Mouse (Mus musculus) heart, postnatal 0 days (tissue): Measurements from ENCODE around the gene Rap1gap2. TPM values are rescaled to one million over a fixed set of nuclear protein-coding genes. Genes with fewer than 3 reads are reported as not detected.

Experiments
- ATAC-seq: fragments of 200-750 bp; cut with Nextera tagmentation; 2 replicates; pipeline ENCODE4 v1.8.0; 2017; ENCODE audit warnings: low read depth, moderate number of reproducible peaks, moderate library complexity; ENCODE audit not compliant: insufficient read depth
- DNase-seq: peaks from one replicate; pipeline ENCODE4 v3.0.0-alpha.2; 2016; ENCODE audit warnings: low spot score
- H3K27ac ChIP-seq: fragments of 300-500 bp; sonication (generic); 2 replicates; pipeline ENCODE4 v1.5.1; 2014; ENCODE audit warnings: low read depth, mild to moderate bottlenecking
- H3K27me3 ChIP-seq: fragments of 300-500 bp; sonication (generic); 2 replicates; pipeline ENCODE4 v1.6.1; 2014; ENCODE audit warnings: low read length, mixed read lengths; ENCODE audit not compliant: control insufficient read depth, insufficient read depth
- H3K36me3 ChIP-seq: fragments of 300-500 bp; sonication (generic); replicated peaks from 2 replicates; pipeline ENCODE4 v1.6.1; 2014; ENCODE audit warnings: low read length, mixed read lengths; ENCODE audit not compliant: control insufficient read depth, insufficient read depth
- H3K4me1 ChIP-seq: fragments of 300-500 bp; sonication (generic); 2 replicates; pipeline ENCODE4 v1.6.1; 2014; ENCODE audit warnings: antibody characterized with exemption; ENCODE audit not compliant: control insufficient read depth, insufficient read depth
- H3K4me2 ChIP-seq: fragments of 300-500 bp; sonication (generic); 2 replicates; pipeline ENCODE4 v1.6.1; 2014; ENCODE audit warnings: low read depth, mild to moderate bottlenecking, low read length, moderate library complexity
- H3K4me3 ChIP-seq: fragments of 300-500 bp; sonication (generic); 2 replicates; pipeline ENCODE4 v1.5.1; 2014; ENCODE audit warnings: low read depth, low read length
- H3K9ac ChIP-seq: fragments of 300-500 bp; sonication (generic); replicated peaks from 2 replicates; pipeline ENCODE4 v1.6.1; 2014; ENCODE audit warnings: low read depth, low read length, mixed read lengths
- H3K9me3 ChIP-seq: fragments of 300-500 bp; sonication (generic); replicated peaks from 2 replicates; pipeline ENCODE4 v1.6.1; 2016; ENCODE audit warnings: low read length; ENCODE audit not compliant: control insufficient read depth
- CTCF ChIP-seq: IDR thresholded peaks from 2 replicates; pipeline ENCODE4 v1.5.1; 2016; ENCODE audit warnings: antibody characterized with exemption, control low read depth, low read depth
- EP300 ChIP-seq: IDR thresholded peaks from 2 replicates; pipeline ENCODE4 v1.6.1; 2016; ENCODE audit warnings: antibody characterized with exemption, low read depth
- WGBS: fragments of 180-500 bp; shearing (Covaris S2); extraction: QIAGEN DNeasy Blood & Tissue Kit; methylation state at CpG from one replicate; pipeline ENCODE4 v1.1.7; 2014; 5-methylcytosine and 5-hydroxymethylcytosine counted together
- polyA plus RNA-seq: library from polyadenylated mRNA; unstranded; fragments of >200 nt; fragmentation: Nextera tagmentation; extraction: Ambion mirVana; gene quantifications from 2 replicates; pipeline ENCODE4 v1.2.1, GENCODE M21; 2015
- total RNA-seq: library from RNA; depleted of rRNA; stranded (reverse); fragments of >200 nt; gene quantifications from 2 replicates; pipeline ENCODE4 v1.2.3, GENCODE M21; 2014; ENCODE audit warnings: low replicate concordance

Rap1gap2 gene
- total and polyA plus RNA-seq, 2 experiments from 2014 or later, result 5.6 to 16.5 TPM

DNA sequence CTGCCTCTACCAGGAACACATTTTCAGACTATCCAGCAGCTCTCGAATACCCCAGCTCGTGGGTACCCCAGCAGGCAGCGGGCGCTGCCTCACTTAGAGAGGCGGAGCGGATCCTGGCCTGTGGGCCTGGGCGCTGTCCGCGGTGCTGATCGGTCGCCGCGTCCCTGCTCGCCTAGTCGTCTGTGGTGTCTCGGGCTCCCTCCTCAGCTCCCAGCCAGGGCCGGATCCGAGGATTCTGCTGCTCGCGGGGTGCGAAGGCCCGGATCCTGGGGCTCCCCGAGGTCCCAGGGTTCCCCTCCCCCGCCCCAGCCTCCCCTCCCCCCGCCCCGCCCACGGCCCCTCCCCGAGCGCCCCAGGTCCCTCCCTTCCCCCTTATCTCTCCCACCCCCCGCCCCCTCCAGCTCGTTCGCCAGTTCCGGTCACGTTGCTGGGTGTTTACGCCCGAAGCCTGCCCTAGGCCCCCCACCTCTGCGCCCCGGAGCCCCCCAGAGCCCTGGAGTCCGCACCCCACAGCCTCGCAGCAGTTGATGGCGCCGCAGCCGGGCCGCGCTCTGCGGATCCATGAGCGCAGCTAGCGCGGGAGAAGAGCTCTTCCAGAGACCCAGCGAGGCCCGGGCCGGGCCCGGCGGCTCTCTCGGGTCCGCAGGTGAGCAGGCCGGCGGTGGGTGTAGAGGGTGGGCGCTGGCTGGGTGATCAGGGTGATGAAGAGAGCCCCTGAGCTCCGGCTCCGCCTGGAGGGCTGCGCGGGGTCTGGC is 8.7 kb upstream of the Rap1gap2 start, which contains the start of gene Ccdc92b:
TSS of gene Ccdc92b (plus strand) at position 405 of the 755 bp plus-strand sequence.
- ATAC-seq (peak; percentile 90), DNase-seq (peak; percentile 44)
- WGBS, result under 1% methylated on average over 50 of the region's 63 CpGs
- no peaks in the 10 kb centered on the region for H3K9me3 ChIP-seq
- H3K27me3 ChIP-seq, result peaks cover 39% of the 10 kb centered on the region
- H3K4me3 ChIP-seq, result 0 out of 2 replicates have a peak within 1 kb of the TSS, but pooled peaks have one; percentile 16
- H3K4me2 ChIP-seq, result peak within 1 kb of the TSS; percentile 37
- no peak within 1 kb of the TSS for H3K27ac ChIP-seq
- 0 out of 2 replicates have a peak, but pooled peaks cover 6% of the 10 kb centered on the region for H3K4me1 ChIP-seq
- no peaks in the 10 kb centered on the region for H3K36me3 ChIP-seq
- TF ChIP-seq CTCF (0 out of 2 replicates have a peak, but pooled peaks have one; percentile 2), EP300 (no peak)
- H3K9ac ChIP-seq, result no peak within 1 kb of the TSS

DNA sequence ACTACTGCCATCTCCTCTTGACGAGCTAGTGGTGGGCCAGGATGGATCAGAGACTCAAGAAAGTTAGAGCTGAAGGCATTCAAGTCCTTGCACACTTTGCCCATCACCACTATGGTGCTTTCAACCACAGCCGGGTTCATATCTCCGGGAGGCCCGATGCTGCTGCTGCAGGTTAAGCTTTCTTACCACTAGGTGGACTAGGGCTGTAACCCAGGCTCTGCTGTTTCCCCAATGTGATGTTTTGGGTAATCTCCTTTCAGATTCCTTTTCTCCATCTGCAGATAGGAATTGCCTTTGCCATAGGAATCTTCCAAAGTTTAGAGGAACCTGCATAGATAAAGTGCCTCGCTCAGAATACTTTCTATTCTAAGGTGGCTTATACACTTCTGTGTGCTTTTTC is 4.9 kb upstream of the Rap1gap2 start:
- WGBS, result 43% methylated on average over 5 of the region's 5 CpGs
- ATAC-seq, result no peak
- Histone ChIP-seq H3K4me2 (no peak overlapping the region), H3K9me3 (no peaks in the 10 kb centered on the region), H3K9ac (no peak overlapping the region), H3K36me3 (no peaks in the 10 kb centered on the region), H3K4me1 (peaks cover 6% of the 10 kb centered on the region; the same call in 1 of the 2 replicates), H3K27me3 (peaks cover 47% of the 10 kb centered on the region), H3K4me3 (no peak overlapping the region), H3K27ac (no peak overlapping the region)
- DNase-seq, result no peak
- TF ChIP-seq EP300, result no peak
- TF ChIP-seq CTCF, result no peak

DNA sequence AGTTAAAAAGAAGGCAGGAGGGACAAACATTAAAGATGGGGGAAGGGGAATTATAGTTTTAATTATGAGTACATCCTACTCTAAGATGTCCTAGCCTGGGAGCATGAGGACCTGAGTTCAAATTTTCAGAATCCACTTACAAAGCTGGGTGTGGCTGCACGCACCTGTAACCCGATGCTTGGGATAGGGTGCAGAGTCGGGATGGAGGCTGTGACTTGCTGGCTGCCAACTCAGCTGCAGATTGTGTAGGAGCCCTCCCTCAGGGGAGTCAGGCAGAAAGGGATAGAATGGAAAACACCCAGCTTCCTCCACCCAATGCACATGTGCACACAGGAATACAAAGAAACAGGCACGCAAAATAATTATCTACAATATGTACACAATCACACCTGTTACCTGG is 2.7 kb upstream of the Rap1gap2 start:
- H3K27ac ChIP-seq, result no peak overlapping the region
- ATAC-seq, result no peak
- no peak overlapping the region for H3K4me3 ChIP-seq
- 57% methylated on average over 4 of the region's 4 CpGs for WGBS
- no peak for DNase-seq
- peaks cover 45% of the 10 kb centered on the region for H3K27me3 ChIP-seq
- TF ChIP-seq CTCF (no peak), EP300 (no peak)
- no peaks in the 10 kb centered on the region for H3K36me3 ChIP-seq
- no peak overlapping the region for H3K4me2 ChIP-seq
- no peak overlapping the region for H3K9ac ChIP-seq
- H3K9me3 ChIP-seq, result no peaks in the 10 kb centered on the region
- no peaks in the 10 kb centered on the region; the same call in 1 of the 2 replicates for H3K4me1 ChIP-seq

DNA sequence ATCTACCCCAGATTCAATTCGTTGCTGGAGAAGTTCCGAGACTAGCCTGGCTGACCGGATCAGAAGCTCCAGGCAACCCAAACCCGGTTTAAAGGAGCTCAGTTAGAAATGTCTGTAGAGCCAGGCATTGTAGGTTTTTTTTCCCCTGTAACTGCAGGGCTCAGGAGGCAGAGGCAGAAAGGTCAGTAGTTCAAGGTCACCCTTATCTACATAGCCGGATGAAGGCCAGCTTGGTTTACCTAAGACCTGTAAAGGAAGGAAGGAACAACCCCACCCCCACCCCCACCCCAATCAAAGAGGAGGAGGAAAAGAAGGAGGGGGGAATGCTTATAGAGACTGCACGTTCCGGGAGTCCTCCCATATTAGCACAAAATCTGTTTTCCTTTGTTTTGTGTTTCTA is 722 bp upstream of the Rap1gap2 start:
- no peaks in the 10 kb centered on the region for H3K36me3 ChIP-seq
- WGBS, result 13% methylated on average over 7 of the region's 7 CpGs
- peak overlapping the region; percentile 61 for H3K4me2 ChIP-seq
- H3K27ac ChIP-seq, result no peak overlapping the region
- no peaks in the 10 kb centered on the region for H3K9me3 ChIP-seq
- no peaks in the 10 kb centered on the region; the same call in 1 of the 2 replicates for H3K4me1 ChIP-seq
- no peak overlapping the region for H3K9ac ChIP-seq
- ATAC-seq, result no peak
- TF ChIP-seq CTCF, result no peak
- no peak for TF ChIP-seq EP300
- DNase-seq, result no peak
- H3K4me3 ChIP-seq, result no peak overlapping the region
- H3K27me3 ChIP-seq, result peaks cover 40% of the 10 kb centered on the region

DNA sequence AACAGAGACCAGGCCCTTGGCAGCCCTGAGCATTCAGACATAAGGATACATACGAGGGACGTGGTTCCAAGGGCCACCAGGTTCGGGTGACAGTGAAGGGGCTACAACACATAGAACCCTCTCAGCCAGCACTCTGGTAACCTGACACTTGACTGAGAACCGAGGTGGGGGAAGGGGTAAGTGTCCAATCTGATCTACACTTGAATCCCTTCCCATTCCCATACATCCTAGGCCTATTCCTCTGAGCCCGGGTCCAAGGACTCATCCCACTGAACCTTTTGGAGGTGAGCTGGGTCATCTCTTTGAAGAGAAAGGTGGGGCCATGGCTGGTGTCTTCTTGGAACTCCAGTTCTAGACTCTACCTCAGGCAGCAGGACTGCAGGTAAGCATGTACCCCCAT is 647 bp downstream of the Rap1gap2 start:
- no peak for ATAC-seq
- peaks cover 36% of the 10 kb centered on the region for H3K27me3 ChIP-seq
- H3K4me1 ChIP-seq, result no peaks in the 10 kb centered on the region; the same call in 1 of the 2 replicates
- peak overlapping the region; percentile 61; the same call in 1 of the 2 replicates for H3K4me2 ChIP-seq
- H3K9me3 ChIP-seq, result no peaks in the 10 kb centered on the region
- no peaks in the 10 kb centered on the region for H3K36me3 ChIP-seq
- H3K27ac ChIP-seq, result no peak overlapping the region
- 0 out of 2 replicates have a peak overlapping the region, but pooled peaks have one; percentile 40 for H3K4me3 ChIP-seq
- H3K9ac ChIP-seq, result no peak overlapping the region
- 31% methylated on average over 5 of the region's 5 CpGs for WGBS
- DNase-seq, result no peak
- TF ChIP-seq CTCF (no peak), EP300 (no peak)
